Mouse (Mus musculus) kidney, embryonic 16.5 days (tissue): ENCODE results near the gene Fam104a. TPM values are rescaled to one million over a fixed set of nuclear protein-coding genes. Genes with fewer than 3 reads are reported as not detected.

Source experiments
- ATAC-seq: fragments of 200-750 bp; cut with Nextera tagmentation; 2 replicates; pipeline ENCODE4 v1.8.0; 2017; ENCODE audit warnings: moderate TSS enrichment; ENCODE audit not compliant: low FRiP score, low TSS enrichment
- H3K27ac ChIP-seq: fragments of 300-500 bp; sonication (generic); 2 replicates; pipeline ENCODE4 v1.5.1; 2014; ENCODE audit warnings: low read length
- H3K27me3 ChIP-seq: fragments of 300-500 bp; sonication (generic); 2 replicates; pipeline ENCODE4 v1.6.1; 2014; ENCODE audit warnings: low read length, control low read depth, mixed read lengths; ENCODE audit not compliant: insufficient read depth
- H3K36me3 ChIP-seq: fragments of 300-500 bp; sonication (generic); 2 replicates; pipeline ENCODE4 v1.6.1; 2014; ENCODE audit warnings: low read length, control low read depth, mixed read lengths; ENCODE audit not compliant: insufficient read depth
- H3K4me1 ChIP-seq: fragments of 300-500 bp; sonication (generic); 2 replicates; pipeline ENCODE4 v1.6.1; 2014; ENCODE audit warnings: low read length, control low read depth, mixed read lengths; ENCODE audit not compliant: insufficient read depth
- H3K4me2 ChIP-seq: fragments of 300-500 bp; sonication (generic); replicated peaks from 2 replicates; pipeline ENCODE4 v1.6.1; 2014; ENCODE audit warnings: low read depth, low read length
- H3K4me3 ChIP-seq: fragments of 300-500 bp; sonication (generic); 2 replicates; pipeline ENCODE4 v1.5.1; 2014; ENCODE audit warnings: mild to moderate bottlenecking, low read length
- H3K9ac ChIP-seq: fragments of 300-500 bp; sonication (generic); replicated peaks from 2 replicates; pipeline ENCODE4 v1.6.1; 2014; ENCODE audit warnings: low read length
- H3K9me3 ChIP-seq: fragments of 300-500 bp; sonication (generic); 2 replicates; pipeline ENCODE4 v1.6.1; 2016; ENCODE audit warnings: low read length, control low read depth
- WGBS: fragments of 180-500 bp; shearing (Covaris S2); extraction: QIAGEN DNeasy Blood & Tissue Kit; methylation state at CpG from one replicate; pipeline ENCODE4 v1.1.7; 2014; 5-methylcytosine and 5-hydroxymethylcytosine counted together
- polyA plus RNA-seq: library from polyadenylated mRNA; unstranded; fragments of >200 nt; fragmentation: Nextera tagmentation; extraction: Ambion mirVana; gene quantifications from 2 replicates; pipeline ENCODE4 v1.2.1, GENCODE M21; 2015

Gene Fam104a
- polyA plus RNA-seq, 1 experiment from 2014 or later: 45.7 TPM

GRCm38 (mm10) chr11:113631302-113631701 is 52.7 kb downstream of the Fam104a start:
- H3K27me3 ChIP-seq: no peaks in the 10 kb centered on the region
- H3K4me1 ChIP-seq: no peaks in the 10 kb centered on the region; the same call in 1 of the 2 replicates
- no peak overlapping the region for H3K9ac ChIP-seq
- no peak overlapping the region for H3K27ac ChIP-seq
- H3K4me3 ChIP-seq: no peak overlapping the region
- ATAC-seq: no peak
- WGBS: 75% methylated on average over 8 of the region's 8 CpGs
- H3K9me3 ChIP-seq: no peaks in the 10 kb centered on the region
- no peak overlapping the region for H3K4me2 ChIP-seq
- H3K36me3 ChIP-seq: no peaks in the 10 kb centered on the region

GRCm38 (mm10) chr11:113630642-113631041 is 53.3 kb downstream of the Fam104a start:
- H3K4me1 ChIP-seq: no peaks in the 10 kb centered on the region; the same call in 1 of the 2 replicates
- no peak overlapping the region for H3K4me3 ChIP-seq
- H3K9me3 ChIP-seq: no peaks in the 10 kb centered on the region
- H3K27ac ChIP-seq: no peak overlapping the region
- ATAC-seq: no peak
- H3K27me3 ChIP-seq: no peaks in the 10 kb centered on the region
- H3K4me2 ChIP-seq: no peak overlapping the region
- no peak overlapping the region for H3K9ac ChIP-seq
- 56% methylated on average over 7 of the region's 7 CpGs for WGBS
- no peaks in the 10 kb centered on the region for H3K36me3 ChIP-seq

- no peak overlapping the region for H3K27ac ChIP-seq
- H3K9me3 ChIP-seq: no peaks in the 10 kb centered on the region
- ATAC-seq: no peak
- H3K36me3 ChIP-seq: no peaks in the 10 kb centered on the region
- 57% methylated on average over 4 of the region's 4 CpGs for WGBS
- H3K4me2 ChIP-seq: no peak overlapping the region
- H3K27me3 ChIP-seq: no peaks in the 10 kb centered on the region
- H3K4me1 ChIP-seq: no peaks in the 10 kb centered on the region; the same call in 1 of the 2 replicates
- no peak overlapping the region for H3K9ac ChIP-seq
- H3K4me3 ChIP-seq: no peak overlapping the region
Observed at GRCm38 (mm10) chr11:113627785-113628184, 56.2 kb downstream of the Fam104a start.

GRCm38 (mm10) chr11:113625437-113625836 is 58.5 kb downstream of the Fam104a start:
- no peak overlapping the region for H3K9ac ChIP-seq
- no peak overlapping the region for H3K4me2 ChIP-seq
- H3K27ac ChIP-seq: no peak overlapping the region
- H3K9me3 ChIP-seq: no peaks in the 10 kb centered on the region
- ATAC-seq: no peak
- 91% methylated on average over 18 of the region's 18 CpGs for WGBS
- no peaks in the 10 kb centered on the region for H3K36me3 ChIP-seq
- H3K4me3 ChIP-seq: no peak overlapping the region
- no peaks in the 10 kb centered on the region for H3K4me1 ChIP-seq
- H3K27me3 ChIP-seq: peaks cover 17% of the 10 kb centered on the region

GRCm38 (mm10) chr11:113622028-113622427 is 61.9 kb downstream of the Fam104a start:
- WGBS: 84% methylated on average over 4 of the region's 4 CpGs
- ATAC-seq: no peak
- Histone ChIP-seq H3K4me2 (no peak overlapping the region), H3K4me1 (peaks cover 26% of the 10 kb centered on the region), H3K36me3 (no peaks in the 10 kb centered on the region), H3K9me3 (no peaks in the 10 kb centered on the region), H3K9ac (no peak overlapping the region), H3K27ac (no peak overlapping the region), H3K27me3 (peaks cover 36% of the 10 kb centered on the region), H3K4me3 (no peak overlapping the region)

- Histone ChIP-seq H3K4me1 (peaks cover 26% of the 10 kb centered on the region), H3K4me2 (no peak overlapping the region), H3K9ac (no peak overlapping the region), H3K27me3 (peaks cover 36% of the 10 kb centered on the region), H3K9me3 (no peaks in the 10 kb centered on the region), H3K4me3 (no peak overlapping the region), H3K27ac (no peak overlapping the region), H3K36me3 (no peaks in the 10 kb centered on the region)
- no peak for ATAC-seq
- 72% methylated on average over 2 of the region's 2 CpGs for WGBS
Observed at GRCm38 (mm10) chr11:113621001-113621400, 63.0 kb downstream of the Fam104a start.

GRCm38 (mm10) chr11:113619420-113620080 is 64.4 kb downstream of the Fam104a start:
- peaks cover 36% of the 10 kb centered on the region for H3K27me3 ChIP-seq
- ATAC-seq: no peak; the same call in 1 of the 2 replicates
- no peaks in the 10 kb centered on the region for H3K9me3 ChIP-seq
- no peak overlapping the region for H3K27ac ChIP-seq
- peak overlapping the region; percentile 65 for H3K9ac ChIP-seq
- H3K36me3 ChIP-seq: no peaks in the 10 kb centered on the region
- peak overlapping the region; percentile 94 for H3K4me2 ChIP-seq
- 2% methylated on average over 31 of the region's 31 CpGs for WGBS
- peak overlapping the region; percentile 51 for H3K4me3 ChIP-seq
- H3K4me1 ChIP-seq: peaks cover 26% of the 10 kb centered on the region

GRCm38 (mm10) chr11:113618672-113619419 is 65.1 kb downstream of the Fam104a start, which contains the start of gene Sstr2:
Sstr2 (plus strand) TSS chr11:113619342.
- WGBS: under 1% methylated on average over 54 of the region's 54 CpGs
- Histone ChIP-seq H3K4me2 (peak within 1 kb of the TSS; percentile 94), H3K27me3 (peaks cover 36% of the 10 kb centered on the region), H3K9me3 (no peaks in the 10 kb centered on the region), H3K36me3 (no peaks in the 10 kb centered on the region), H3K27ac (no peak within 1 kb of the TSS), H3K4me1 (peaks cover 26% of the 10 kb centered on the region), H3K9ac (peak within 1 kb of the TSS; percentile 65), H3K4me3 (peak within 1 kb of the TSS; percentile 51)
- ATAC-seq: peak; percentile 84

GRCm38 (mm10) chr11:113618303-113618671 is 65.7 kb downstream of the Fam104a start:
- no peaks in the 10 kb centered on the region for H3K36me3 ChIP-seq
- WGBS: 15% methylated on average over 4 of the region's 4 CpGs
- H3K27me3 ChIP-seq: peaks cover 36% of the 10 kb centered on the region
- peak overlapping the region; percentile 94 for H3K4me2 ChIP-seq
- no peak for ATAC-seq
- peaks cover 26% of the 10 kb centered on the region for H3K4me1 ChIP-seq
- no peaks in the 10 kb centered on the region for H3K9me3 ChIP-seq
- no peak overlapping the region for H3K27ac ChIP-seq
- peak overlapping the region; percentile 51 for H3K4me3 ChIP-seq
- H3K9ac ChIP-seq: peak overlapping the region; percentile 65; the same call in 1 of the 2 replicates
